Mouse (Mus musculus) thymus, postnatal 10 days (tissue): Measurements from ENCODE around the gene Tsc22d4.
A peak's percentile ranks its signal among the peaks of the same experiment; 100 is the strongest.
"Not testable (repeated sequence)": the region's sequence is repeated elsewhere in the genome, so short reads cannot be mapped to it uniquely, and the experiment has no call there.

Experiments
- DNase-seq, 2 experiments: peaks; one replicate each; pipeline ENCODE4 v3.0.0; 2021; ENCODE audit warnings: low spot score in 2 of 2

Gene Tsc22d4

DNA sequence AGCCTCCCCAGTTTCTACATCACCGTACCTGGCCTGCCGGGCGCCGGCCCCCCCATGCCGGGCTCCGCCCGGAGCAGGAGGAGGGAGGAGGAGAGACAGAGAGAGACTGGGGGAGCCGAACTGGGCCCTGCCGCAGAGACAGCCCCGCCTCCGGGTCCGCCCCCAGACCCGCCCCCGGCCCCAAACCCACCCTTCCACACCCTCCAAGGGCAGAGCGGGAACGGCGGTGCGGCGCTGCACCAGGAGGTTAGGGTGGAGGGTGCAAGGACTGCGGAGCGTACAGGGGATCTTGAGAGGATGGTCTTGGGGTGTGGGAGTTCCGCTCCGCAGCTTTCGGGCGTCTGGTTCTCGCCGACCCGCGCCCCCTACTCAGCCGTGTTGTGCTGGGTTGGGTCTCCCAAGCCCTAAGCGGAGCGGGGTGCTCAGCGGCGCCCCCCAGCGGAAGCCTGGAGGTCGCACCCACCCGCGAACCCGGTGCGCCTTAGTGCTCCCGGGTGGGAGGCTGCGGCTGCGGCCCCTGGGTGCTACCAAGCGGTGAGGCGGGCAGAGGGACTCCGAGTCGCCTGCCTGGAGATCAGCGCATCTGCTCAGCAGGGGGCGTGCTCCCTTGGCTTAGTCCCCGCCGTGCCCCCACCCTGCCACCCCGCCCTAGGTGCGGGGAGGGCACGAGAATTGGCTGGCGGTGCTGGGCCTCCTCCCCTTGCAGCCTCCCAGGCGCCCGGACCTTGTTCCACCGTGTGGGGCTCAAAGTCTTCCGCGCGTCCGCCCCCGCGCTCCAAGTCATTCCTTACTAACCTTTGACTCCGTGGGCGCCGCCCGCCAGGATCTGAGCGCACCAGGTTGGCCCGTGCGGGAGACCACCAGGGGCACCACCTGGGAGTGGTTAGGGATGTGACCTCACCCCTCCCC lies 4.3 kb upstream of the Tsc22d4 start, which contains the start of gene Nyap1:
Gene Nyap1 (minus strand): TSS at position 585 of the 909 bp plus-strand sequence.
- DNase-seq = peak; percentile 93 to 96

DNA sequence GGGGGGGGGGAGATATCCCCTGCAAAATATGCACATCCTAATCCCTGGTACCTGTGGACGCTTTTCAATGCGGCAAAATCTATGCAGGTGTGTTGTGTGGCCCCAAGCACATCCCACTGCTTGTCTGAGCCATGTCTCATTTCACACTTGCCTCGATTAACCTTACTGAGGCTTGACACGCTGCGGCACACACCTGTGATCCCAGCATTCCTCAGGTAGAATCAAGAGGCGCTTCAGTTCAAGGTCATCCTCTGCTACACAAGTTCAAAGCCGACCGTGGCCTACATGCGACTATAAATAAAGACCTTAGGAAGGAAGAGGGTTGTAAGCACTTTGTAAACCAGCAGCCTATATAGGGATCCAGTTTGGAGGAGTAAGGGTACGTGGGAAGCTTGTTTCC lies 3.5 kb upstream of the Tsc22d4 start:
- no peak for DNase-seq

DNA sequence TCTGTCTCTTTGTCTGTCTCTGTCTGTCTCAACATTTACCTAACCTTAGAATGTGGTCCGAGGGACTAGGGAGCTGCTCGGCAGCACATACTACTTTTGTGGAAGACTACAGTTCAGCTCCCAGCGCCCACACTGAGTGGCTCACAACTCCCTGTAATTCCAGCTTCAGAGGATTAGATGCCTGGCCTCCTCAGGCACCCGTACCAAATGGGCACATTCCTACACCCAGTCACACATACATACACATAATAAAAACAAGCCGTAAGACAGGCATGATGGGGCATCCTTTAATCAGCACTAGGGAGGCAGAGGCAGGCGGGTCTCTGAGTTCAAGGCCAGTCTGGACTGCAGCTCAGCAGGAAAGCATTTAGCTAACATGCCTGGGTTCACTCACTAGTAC lies 2.7 kb upstream of the Tsc22d4 start:
- no peak for DNase-seq

DNA sequence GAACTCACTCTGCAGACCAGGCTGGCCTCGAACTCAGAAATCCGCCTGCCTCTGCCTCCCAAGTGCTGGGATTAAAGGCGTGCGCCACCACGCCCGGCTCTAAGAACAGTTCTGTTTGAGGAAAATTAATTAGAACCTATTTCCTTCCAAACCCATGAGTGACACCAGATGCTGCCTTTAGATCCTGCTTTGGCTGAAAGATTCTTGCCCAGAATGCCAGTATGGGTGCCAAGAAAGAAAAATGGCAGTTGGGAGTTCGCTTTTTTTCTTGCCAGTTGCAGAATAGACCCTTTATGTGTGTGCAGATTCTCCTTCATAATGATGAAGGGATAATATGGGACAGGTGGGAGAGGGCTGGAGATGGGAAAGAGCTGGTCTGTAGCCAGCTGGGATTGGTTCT lies 1.3 kb upstream of the Tsc22d4 start:
- no peak for DNase-seq

DNA sequence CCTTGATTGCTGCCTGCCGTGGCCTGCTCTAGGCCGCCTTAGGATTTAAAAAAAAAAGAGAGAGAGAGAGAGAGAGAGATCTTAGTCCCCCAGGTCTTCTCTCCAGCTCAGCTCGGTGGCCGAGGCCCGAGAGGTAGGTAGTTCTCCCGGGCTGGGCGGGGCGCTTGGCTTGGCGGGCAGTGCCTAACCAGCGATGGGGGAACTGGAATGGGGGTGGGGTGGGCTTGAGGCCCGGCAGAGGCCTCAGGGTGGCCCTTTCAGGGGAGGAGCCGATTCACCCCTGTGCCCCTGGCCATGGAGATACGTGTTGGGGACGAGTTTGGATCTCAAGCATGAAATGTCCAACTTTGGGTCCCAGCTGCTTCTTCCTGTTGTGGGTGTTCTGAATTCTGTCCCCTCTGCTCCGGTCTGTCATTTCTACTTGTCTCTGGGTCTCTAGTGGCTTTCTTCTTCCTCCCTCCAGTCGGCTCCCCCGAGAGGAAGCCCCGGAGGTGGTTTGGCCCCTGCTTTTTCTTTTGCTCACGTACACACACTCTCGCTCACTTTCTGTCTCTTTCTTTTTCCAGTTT lies 836 bp downstream of the Tsc22d4 start:
- peak; percentile 62 to 63 for DNase-seq

DNA sequence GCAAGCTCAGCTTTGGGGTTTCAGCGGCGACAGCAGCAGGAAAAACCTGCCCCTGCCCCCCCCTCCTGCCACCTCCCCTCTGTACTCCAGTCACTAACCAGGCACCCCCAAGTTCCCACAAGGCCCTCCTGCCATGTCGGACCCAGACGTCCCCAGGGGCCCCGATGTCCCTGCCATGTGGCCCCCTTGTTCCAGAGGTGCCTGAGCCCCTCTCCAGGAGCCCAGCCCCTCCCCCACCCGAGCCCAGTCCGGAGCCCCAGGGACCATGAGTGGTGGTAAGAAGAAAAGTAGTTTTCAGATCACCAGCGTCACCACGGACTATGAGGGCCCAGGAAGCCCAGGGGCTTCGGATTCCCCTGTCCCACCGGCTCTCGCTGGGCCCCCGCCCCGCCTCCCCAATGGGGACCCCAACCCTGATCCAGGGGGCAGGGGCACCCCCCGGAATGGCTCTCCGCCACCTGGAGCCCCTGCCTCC lies 1.4 kb downstream of the Tsc22d4 start:
- peak; percentile 59 to 60 for DNase-seq

DNA sequence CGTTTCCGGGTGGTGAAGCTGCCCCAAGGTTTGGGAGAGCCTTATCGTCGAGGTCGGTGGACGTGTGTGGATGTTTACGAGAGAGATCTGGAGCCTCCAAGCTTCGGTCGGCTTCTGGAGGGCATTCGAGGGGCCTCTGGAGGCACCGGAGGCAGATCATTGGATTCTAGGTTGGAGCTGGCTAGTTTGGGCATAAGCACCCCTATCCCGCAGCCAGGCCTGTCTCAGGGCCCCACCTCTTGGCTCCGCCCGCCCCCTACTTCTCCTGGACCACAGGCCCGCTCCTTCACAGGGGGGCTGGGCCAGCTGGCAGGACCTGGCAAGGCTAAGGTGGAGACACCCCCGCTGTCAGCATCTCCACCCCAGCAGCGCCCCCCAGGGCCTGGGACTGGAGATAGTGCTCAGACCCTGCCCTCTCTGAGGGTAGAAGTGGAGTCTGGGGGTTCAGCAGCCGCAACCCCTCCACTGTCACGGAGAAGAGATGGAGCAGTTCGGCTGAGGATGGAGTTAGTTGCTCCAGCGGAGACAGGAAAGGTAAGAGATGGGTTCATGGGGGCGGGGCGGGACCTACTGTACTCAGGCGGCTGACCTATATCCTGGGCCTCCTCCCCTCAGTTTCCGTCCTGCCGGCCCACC lies 1.9 kb downstream of the Tsc22d4 start:
- DNase-seq = peak; percentile 78 to 81

DNA sequence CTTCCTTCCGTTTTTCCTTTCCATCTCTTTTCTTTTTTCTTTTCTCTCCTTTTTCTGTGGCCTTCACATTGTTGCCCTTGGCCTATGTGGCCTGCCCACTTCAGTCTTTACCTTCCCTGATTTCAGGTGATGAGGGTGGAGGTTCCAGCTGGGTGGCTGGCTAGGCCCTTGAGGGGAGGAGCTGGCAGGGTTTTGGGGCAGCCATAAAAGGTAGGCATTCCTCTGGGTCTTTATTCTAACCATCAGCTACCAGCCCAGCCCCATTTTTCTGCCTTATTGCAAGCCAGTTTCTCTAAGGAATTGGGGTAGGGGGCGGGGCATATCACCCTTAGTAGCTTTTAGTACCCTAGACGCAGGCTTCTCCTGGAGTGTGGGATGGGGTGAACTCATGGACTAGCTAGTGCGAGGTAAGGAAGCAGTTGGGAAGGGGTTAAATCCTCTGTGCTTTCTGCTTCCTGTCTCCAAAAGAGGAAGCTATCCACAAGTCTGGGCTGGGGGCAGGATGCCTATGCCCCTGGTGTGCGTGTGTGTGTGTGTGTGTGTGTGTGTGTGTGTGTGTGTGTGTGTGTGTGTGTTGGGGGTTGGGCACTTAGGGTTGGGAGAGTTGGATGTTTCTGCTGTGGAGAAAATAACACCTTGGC lies 2.7 kb downstream of the Tsc22d4 start:
- DNase-seq = peak in 1 of 2 experiments; percentile 52

DNA sequence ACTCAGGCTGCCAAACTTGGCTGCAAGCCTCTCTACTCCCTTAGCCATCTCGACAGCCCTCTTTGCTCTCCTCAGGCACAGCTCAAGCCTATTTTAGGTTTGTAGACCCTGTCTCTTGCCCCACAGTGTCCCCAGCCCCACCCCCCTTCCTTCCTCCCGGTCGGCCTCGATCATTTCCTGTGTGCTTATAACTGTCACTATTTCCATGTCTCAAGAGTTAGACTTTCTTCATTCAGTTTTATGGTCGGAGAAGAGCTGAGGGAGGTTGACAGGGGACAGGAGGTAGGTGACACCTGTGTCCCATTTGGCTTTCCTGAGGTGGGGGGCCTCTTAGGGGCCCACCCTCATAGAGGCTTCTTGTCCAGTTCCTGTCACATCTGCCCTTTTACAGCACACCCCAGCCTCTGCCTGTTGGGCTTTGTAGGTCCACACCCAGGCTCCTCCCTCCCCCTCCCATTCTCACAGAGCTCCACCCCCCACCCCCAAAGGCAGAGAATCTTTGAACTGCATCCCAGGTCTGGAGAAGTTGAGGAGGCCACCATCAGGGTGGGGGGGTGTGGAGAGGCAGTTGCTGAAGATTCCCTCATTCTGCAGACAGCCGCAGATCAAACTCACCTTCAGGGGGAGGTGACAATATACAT lies 3.8 kb downstream of the Tsc22d4 start:
- DNase-seq = peak; percentile 61 to 74

DNA sequence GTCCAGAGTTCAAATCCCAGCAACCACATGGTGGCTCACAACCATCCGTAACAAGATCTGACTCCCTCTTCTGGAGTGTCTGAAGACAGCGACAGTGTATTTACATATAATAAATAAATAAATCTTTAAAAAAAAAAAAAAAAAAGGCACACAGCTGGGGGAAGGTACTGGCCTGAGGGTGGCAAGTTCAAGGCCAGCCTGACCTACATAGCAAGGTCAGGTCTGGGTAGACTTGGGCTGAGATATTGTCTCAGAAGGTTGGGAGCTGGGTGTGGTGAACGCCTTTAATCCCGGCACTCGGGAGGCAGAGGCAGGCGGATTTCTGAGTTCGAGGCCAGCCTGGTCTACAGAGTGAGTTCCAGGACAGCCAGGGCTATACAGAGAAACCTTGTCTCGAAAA lies 4.7 kb downstream of the Tsc22d4 start:
- DNase-seq = not testable (repeated sequence)

DNA sequence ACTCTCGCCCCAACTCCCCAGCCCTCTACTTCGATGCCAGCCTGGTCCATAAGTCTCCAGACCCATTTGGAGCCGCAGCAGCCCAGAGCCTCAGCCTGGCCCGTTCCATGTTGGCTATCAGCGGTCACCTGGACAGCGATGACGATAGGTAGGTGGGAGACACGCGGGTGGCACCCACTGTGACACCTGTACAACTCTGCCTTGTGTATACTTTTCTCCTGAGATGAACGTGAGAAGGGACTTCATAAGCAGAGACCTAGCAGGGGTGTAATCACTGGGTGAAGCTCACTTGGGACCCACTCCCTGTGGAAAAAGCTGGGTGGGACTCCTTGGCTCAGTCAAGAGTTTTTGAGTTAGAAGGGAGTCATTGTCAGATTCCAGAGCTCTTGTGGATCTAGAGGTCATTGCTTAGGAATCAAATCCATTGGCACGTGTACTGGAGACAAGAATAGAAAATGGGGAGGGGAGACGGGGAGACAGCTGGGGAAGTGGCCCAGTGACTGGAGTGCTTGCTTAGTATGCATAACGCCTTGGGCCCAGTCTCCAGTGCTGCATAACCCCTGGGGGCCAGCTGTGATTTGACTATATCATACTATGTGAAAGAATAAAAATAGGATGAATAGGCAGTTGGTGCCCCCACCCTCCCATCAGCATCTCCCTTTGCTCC lies 5.8 kb downstream of the Tsc22d4 start:
- no peak for DNase-seq

DNA sequence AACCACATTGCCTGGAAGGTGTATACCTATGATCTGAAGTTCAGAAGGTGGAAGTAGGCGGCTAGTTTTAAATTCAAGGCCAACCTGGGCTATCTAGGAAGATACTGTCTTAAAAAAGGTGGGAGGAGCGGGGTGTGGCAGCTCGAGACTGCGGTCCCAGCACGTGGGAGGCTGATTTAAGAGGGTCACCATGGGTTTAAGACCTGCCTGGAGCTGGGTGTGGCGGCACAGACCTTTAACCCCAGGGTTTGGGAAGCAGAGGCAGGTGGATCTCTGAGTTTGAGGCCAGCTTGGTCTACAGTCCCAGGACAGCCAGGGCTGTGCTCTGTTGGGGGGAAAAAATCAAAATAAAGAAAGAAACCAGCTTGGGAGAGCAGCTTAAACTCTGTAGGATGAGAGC lies 6.5 kb downstream of the Tsc22d4 start:
- no peak for DNase-seq

DNA sequence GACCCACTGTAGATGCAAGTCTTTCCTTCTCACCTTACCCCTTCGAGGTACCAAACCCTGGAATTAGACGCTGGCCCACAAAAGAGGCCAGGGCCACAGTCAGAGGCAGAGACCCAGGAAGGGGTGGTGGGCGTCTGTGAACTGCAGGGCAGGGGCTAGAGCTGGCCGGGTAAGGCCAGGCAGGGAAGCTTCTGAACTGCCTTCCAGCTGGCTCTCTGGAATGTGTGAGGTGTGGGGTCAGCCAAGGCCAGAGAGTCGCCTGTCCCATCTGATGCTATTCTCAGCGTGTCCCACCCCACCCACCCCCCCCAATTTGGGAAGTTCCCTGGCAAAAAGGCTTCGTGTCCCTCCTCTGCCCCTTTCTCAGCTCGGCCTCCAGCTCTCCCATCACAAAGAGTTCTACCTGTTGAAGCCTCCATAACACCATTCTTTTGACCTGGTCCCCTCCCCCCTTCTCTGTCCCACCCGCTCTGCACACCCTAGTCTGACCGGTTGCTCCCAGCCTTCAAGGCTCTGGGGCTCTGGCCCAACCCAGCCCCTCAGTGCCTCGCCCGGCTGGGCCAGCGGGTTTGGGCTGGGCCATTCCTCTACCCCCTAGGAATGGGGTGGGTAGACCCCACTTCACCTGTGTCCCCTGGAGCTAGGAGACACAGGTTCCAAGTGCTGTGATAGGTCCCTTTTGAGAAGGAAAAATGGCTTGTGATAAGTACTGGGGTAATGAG lies 7.7 kb downstream of the Tsc22d4 start:
- no peak for DNase-seq

DNA sequence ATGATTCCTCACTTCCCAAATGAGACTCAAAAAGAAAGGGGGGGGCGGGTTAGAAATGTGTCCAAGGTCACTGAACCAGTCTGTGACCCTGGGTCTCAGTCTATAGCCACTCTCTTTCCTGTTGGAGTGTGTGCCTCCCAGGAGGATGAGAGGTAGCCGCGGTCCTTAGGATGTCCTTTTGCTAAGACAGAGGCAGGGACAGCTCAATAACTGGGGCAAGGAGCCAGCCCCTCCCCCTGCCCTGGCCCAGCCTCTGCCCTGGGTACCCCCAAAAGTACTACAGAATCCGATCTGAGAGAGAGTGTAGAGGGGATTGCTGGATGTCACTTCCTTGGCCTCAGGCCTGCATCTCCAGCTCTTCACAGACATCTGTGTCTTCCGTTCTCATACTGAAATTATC lies 9.9 kb downstream of the Tsc22d4 start:
- DNase-seq = no peak

DNA sequence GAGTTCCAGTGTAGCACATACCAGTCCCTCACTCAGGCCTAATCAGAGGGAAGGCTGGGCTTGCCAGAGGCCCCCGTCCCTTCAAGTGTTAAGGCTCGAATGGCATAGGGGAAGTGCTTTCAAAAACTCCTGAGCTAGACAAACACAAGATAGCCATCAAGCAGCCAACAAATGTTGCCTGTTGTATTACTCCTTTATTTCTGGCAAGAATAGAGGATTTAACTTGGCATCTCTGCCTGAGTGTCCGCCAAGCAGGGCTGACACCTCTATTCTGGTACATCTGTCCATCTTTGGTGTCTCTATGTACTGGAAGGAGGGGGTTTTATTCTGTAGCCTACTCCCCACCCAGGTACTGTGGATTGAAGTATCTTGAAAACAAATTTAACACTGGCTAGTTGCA lies 10.6 kb downstream of the Tsc22d4 start:
- no peak for DNase-seq

DNA sequence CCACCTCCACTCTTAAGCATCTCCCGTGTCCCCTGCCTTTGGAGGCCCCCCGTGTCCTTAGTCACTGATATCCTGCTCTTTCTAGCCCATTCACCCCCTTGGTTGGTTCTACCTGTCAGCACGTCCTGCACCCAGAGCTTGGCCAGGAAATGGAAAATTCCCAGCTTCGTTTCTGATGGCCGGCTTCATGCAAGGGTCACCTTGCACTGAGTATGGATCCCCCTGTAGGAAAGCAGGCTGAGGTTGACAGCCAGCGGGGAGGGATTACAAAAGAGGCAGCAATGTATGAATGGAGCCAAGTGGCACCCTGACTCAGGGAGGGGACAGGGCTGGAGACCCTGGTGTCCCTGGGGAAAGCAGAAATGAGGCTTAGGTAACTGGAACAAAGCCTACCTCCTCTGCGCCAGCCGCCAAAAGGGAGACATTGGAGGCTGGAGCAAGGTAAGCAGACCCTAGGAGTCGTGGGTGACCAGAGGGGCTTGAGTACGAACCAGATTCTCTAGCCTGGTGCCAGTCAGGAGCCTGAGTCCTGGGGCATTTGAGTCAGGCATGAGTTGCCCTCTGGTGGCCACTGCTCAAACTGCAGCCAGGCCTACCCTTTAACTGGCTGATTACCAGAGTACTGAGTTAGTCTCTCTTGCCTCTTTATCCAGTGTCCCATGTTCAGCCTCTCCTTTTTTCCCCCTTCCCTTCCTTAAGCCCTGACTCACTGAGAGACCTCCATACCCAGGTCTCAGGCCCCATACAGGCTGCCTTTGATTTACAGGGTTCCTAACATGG lies 11.5 kb downstream of the Tsc22d4 start:
- peak; percentile 74 to 89 for DNase-seq

DNA sequence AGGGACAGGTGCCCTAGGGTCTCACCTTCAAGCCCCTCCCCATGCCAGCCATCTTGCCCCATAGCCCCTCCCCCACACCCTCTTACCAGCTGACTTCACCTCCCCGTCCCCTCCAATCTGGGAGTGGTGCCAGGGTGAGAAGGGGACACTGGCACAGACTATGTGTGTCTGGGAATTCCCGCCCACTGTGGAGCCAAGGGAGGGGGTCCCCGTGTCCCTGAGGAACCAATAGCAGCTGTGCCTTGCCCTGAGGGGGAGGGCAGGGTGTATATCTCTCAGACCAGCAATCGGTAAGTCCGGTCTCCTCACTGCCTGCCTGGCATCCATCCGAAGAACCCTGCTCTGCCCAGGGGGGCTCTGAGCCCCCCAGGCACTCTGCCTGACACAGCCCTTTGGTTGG lies 12.4 kb downstream of the Tsc22d4 start:
- no peak for DNase-seq

DNA sequence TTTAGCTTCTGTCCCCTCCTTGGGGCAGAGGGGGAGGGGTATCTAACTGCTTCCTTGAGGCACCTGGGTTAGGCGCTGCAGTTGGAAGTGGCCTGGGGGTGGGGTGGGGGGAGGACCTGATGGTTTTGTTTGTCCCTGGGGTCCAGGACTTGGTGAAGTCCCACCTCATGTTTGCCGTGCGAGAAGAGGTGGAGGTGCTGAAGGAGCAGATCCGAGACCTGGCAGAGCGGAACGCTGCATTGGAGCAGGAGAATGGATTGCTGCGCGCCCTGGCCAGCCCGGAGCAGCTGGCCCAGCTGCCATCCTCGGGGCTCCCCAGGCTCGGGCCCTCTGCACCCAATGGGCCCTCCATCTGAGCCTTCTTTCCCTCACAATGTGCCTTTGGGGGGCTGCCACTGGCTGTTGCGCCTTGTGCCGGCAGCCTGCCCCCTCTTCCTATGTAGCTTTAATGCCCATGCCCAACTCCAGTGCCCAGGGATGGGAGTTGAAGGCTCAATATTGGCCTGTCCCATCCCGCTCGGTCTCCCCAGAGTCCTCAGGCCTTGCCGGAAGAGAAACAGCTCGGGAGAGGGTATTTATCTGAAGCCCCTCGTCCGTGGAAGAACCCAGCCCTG lies 13.5 kb downstream of the Tsc22d4 start:
- DNase-seq = no peak

DNA sequence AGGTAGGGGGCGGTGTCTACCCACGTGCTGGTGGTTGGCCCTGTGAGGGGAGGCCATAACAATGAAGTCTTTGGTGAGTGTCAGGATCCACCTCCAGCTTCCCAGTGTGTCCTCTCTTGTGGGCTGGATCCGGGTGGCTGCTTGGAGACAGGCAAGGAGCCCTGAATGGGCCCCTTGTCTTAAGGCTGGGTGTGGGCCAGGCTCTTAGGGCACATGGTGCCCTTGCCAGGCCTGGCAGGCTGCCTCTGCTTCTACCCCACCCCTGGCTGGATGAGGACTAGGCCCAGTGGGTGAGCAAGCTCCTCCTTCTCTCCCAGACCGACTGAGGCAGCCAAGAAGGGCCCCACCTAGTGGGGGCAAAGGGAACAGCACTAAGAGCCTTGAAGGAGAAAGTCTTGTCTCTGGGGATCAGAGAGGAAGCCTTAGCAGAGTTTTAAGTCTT lies 14.5 kb downstream of the Tsc22d4 start:
- DNase-seq = peak; percentile 73 to 85
